Mouse (Mus musculus): ENCODE results near the gene P4ha3. TPM values are rescaled to one million over a fixed set of nuclear protein-coding genes. Genes with fewer than 3 reads are reported as not detected.

The P4ha3 gene
- polyA plus RNA-seq, 2 experiments = 28.1 to 48.7 TPM

GRCm38 (mm10) chr7:100327514-100327913 is 42.2 kb downstream of the P4ha3 start:
- no peak for TF ChIP-seq POLR2A (IDR thresholded peaks at IDR 0.05; ENCODE audit: borderline replicate concordance, extremely low read depth, insufficient read depth, insufficient read length)
- Histone ChIP-seq H3K9me3 (ENCODE audit: control insufficient read depth, low read length) (no peaks in the 10 kb centered on the region), H3K9ac (ENCODE audit: low read depth, low read length, severe bottlenecking) (no peak overlapping the region), H3K4me1 (ENCODE audit: control insufficient read depth, insufficient read depth, low read length) (no peaks in the 10 kb centered on the region), H3K27ac (replicated peaks; ENCODE audit: low read depth, low read length) (no peak overlapping the region), H3K4me3 (replicated peaks; ENCODE audit: low read length) (no peak overlapping the region), H3K36me3 (ENCODE audit: control insufficient read depth, insufficient read depth, low read length) (peaks cover 61% of the 10 kb centered on the region), H3K27me3 (ENCODE audit: control insufficient read depth, insufficient read depth, low read length) (no peaks in the 10 kb centered on the region), H3K4me2 (replicated peaks; ENCODE audit: low read depth, low read length, severe bottlenecking) (no peak overlapping the region)
- 86% methylated on average over 7 of the region's 7 CpGs for WGBS
- DNase-seq (ENCODE audit: low spot score) (no peak), ATAC-seq (ENCODE audit: low FRiP score, low read depth) (no peak)

- Histone ChIP-seq H3K9me3 (ENCODE audit: control insufficient read depth, low read length) (no peaks in the 10 kb centered on the region), H3K4me1 (ENCODE audit: control insufficient read depth, insufficient read depth, low read length) (no peaks in the 10 kb centered on the region), H3K4me3 (replicated peaks; ENCODE audit: low read length) (no peak overlapping the region), H3K4me2 (replicated peaks; ENCODE audit: low read depth, low read length, severe bottlenecking) (no peak overlapping the region), H3K27me3 (ENCODE audit: control insufficient read depth, insufficient read depth, low read length) (no peaks in the 10 kb centered on the region), H3K36me3 (ENCODE audit: control insufficient read depth, insufficient read depth, low read length) (peaks cover 72% of the 10 kb centered on the region), H3K9ac (ENCODE audit: low read depth, low read length, severe bottlenecking) (no peak overlapping the region), H3K27ac (replicated peaks; ENCODE audit: low read depth, low read length) (no peak overlapping the region)
- ATAC-seq (ENCODE audit: low FRiP score, low read depth) = no peak
- 94% methylated on average over 4 of the region's 4 CpGs for WGBS
- TF ChIP-seq POLR2A (IDR thresholded peaks at IDR 0.05; ENCODE audit: borderline replicate concordance, extremely low read depth, insufficient read depth, insufficient read length) = no peak
- no peak for DNase-seq (ENCODE audit: low spot score)
Measured at GRCm38 (mm10) chr7:100328636-100329035, 43.3 kb downstream of the P4ha3 start.

GRCm38 (mm10) chr7:100331269-100331668 is 45.9 kb downstream of the P4ha3 start:
- H3K9me3 ChIP-seq (ENCODE audit: control insufficient read depth, low read length) = no peaks in the 10 kb centered on the region
- no peak overlapping the region for H3K4me3 ChIP-seq (replicated peaks; ENCODE audit: low read length)
- H3K9ac ChIP-seq (ENCODE audit: low read depth, low read length, severe bottlenecking) = no peak overlapping the region
- 95% methylated on average over 3 of the region's 3 CpGs for WGBS
- no peak overlapping the region for H3K4me2 ChIP-seq (replicated peaks; ENCODE audit: low read depth, low read length, severe bottlenecking)
- no peak for ATAC-seq (ENCODE audit: low FRiP score, low read depth)
- no peak overlapping the region for H3K27ac ChIP-seq (replicated peaks; ENCODE audit: low read depth, low read length)
- H3K27me3 ChIP-seq (ENCODE audit: control insufficient read depth, insufficient read depth, low read length) = no peaks in the 10 kb centered on the region
- peaks cover 91% of the 10 kb centered on the region for H3K36me3 ChIP-seq (ENCODE audit: control insufficient read depth, insufficient read depth, low read length)
- TF ChIP-seq POLR2A (IDR thresholded peaks at IDR 0.05; ENCODE audit: borderline replicate concordance, extremely low read depth, insufficient read depth, insufficient read length) = no peak
- no peaks in the 10 kb centered on the region for H3K4me1 ChIP-seq (ENCODE audit: control insufficient read depth, insufficient read depth, low read length)
- DNase-seq (ENCODE audit: low spot score) = no peak

GRCm38 (mm10) chr7:100335921-100336320 is 50.6 kb downstream of the P4ha3 start:
- Histone ChIP-seq H3K9me3 (ENCODE audit: control insufficient read depth, low read length) (no peaks in the 10 kb centered on the region), H3K27me3 (ENCODE audit: control insufficient read depth, insufficient read depth, low read length) (no peaks in the 10 kb centered on the region), H3K9ac (ENCODE audit: low read depth, low read length, severe bottlenecking) (no peak overlapping the region), H3K27ac (replicated peaks; ENCODE audit: low read depth, low read length) (no peak overlapping the region), H3K4me1 (ENCODE audit: control insufficient read depth, insufficient read depth, low read length) (no peaks in the 10 kb centered on the region), H3K4me2 (replicated peaks; ENCODE audit: low read depth, low read length, severe bottlenecking) (no peak overlapping the region), H3K36me3 (ENCODE audit: control insufficient read depth, insufficient read depth, low read length) (peaks cover 89% of the 10 kb centered on the region), H3K4me3 (replicated peaks; ENCODE audit: low read length) (no peak overlapping the region)
- no peak for TF ChIP-seq POLR2A (IDR thresholded peaks at IDR 0.05; ENCODE audit: borderline replicate concordance, extremely low read depth, insufficient read depth, insufficient read length)
- no peak for ATAC-seq (ENCODE audit: low FRiP score, low read depth)
- DNase-seq (ENCODE audit: low spot score) = no peak
- WGBS = 92% methylated on average over 2 of the region's 2 CpGs

- H3K9me3 ChIP-seq (ENCODE audit: control insufficient read depth, low read length) = no peaks in the 10 kb centered on the region
- no peak overlapping the region for H3K9ac ChIP-seq (ENCODE audit: low read depth, low read length, severe bottlenecking)
- H3K36me3 ChIP-seq (ENCODE audit: control insufficient read depth, insufficient read depth, low read length) = peaks cover 13% of the 10 kb centered on the region
- no peak for TF ChIP-seq POLR2A (IDR thresholded peaks at IDR 0.05; ENCODE audit: borderline replicate concordance, extremely low read depth, insufficient read depth, insufficient read length)
- H3K4me2 ChIP-seq (replicated peaks; ENCODE audit: low read depth, low read length, severe bottlenecking) = no peak overlapping the region
- WGBS = 86% methylated on average over 4 of the region's 4 CpGs
- H3K4me3 ChIP-seq (replicated peaks; ENCODE audit: low read length) = no peak overlapping the region
- H3K27me3 ChIP-seq (ENCODE audit: control insufficient read depth, insufficient read depth, low read length) = no peaks in the 10 kb centered on the region
- no peak overlapping the region for H3K27ac ChIP-seq (replicated peaks; ENCODE audit: low read depth, low read length)
- H3K4me1 ChIP-seq (ENCODE audit: control insufficient read depth, insufficient read depth, low read length) = no peaks in the 10 kb centered on the region
- ATAC-seq (ENCODE audit: low FRiP score, low read depth) (no peak), DNase-seq (ENCODE audit: low spot score) (no peak)
Measured at GRCm38 (mm10) chr7:100354984-100355383, 69.7 kb downstream of the P4ha3 start.

- Histone ChIP-seq H3K36me3 (ENCODE audit: control insufficient read depth, insufficient read depth, low read length) (peaks cover 11% of the 10 kb centered on the region), H3K9ac (ENCODE audit: low read depth, low read length, severe bottlenecking) (no peak overlapping the region), H3K4me2 (replicated peaks; ENCODE audit: low read depth, low read length, severe bottlenecking) (no peak overlapping the region), H3K27ac (replicated peaks; ENCODE audit: low read depth, low read length) (no peak overlapping the region), H3K4me1 (ENCODE audit: control insufficient read depth, insufficient read depth, low read length) (no peaks in the 10 kb centered on the region), H3K27me3 (ENCODE audit: control insufficient read depth, insufficient read depth, low read length) (no peaks in the 10 kb centered on the region), H3K4me3 (replicated peaks; ENCODE audit: low read length) (no peak overlapping the region), H3K9me3 (ENCODE audit: control insufficient read depth, low read length) (no peaks in the 10 kb centered on the region)
- no peak for DNase-seq (ENCODE audit: low spot score)
- no peak for ATAC-seq (ENCODE audit: low FRiP score, low read depth)
- TF ChIP-seq POLR2A (IDR thresholded peaks at IDR 0.05; ENCODE audit: borderline replicate concordance, extremely low read depth, insufficient read depth, insufficient read length) = no peak
- 82% methylated on average over 5 of the region's 5 CpGs for WGBS
Measured at GRCm38 (mm10) chr7:100356324-100356723, 71.0 kb downstream of the P4ha3 start.
